Mouse (Mus musculus): ENCODE results near the gene Tgm1. TPM values are rescaled to one million over a fixed set of nuclear protein-coding genes. Genes with fewer than 3 reads are reported as not detected.

The Tgm1 gene
- polyA plus RNA-seq, 1 experiment from 2014 or later: 0.70 TPM

DNA sequence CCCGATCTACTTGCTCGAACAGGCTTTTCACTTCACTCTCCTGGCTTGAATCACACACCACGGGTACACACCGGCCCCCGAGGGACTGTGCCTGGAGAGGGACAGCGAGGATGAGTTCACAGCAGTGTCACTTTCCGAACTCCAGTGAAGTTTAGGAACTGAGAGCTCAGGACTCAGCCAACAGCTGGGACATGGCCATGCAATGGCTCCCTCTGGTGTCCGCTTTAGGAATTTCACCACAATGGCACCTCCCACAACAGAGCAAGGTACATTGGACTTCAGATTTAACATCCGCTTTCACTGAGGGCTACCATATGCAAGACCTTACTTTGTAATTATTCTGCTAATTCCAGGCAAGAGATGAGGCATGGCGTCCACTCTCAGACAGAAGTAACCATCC lies 30.0 kb upstream of the Tgm1 start:
- Histone ChIP-seq H3K4me2 (peak overlapping the region; percentile 26; the same call in 1 of the 2 replicates), H3K4me3 (no peak overlapping the region), H3K9me3 (replicated peaks) (no peaks in the 10 kb centered on the region), H3K27me3 (replicated peaks) (no peaks in the 10 kb centered on the region), H3K36me3 (peaks cover 36% of the 10 kb centered on the region), H3K4me1 (replicated peaks) (peaks cover 22% of the 10 kb centered on the region), H3K9ac (no peak overlapping the region; the same call in 1 of the 2 replicates), H3K27ac (ENCODE audit: poor library complexity, severe bottlenecking) (no peak overlapping the region)
- ATAC-seq (ENCODE audit: insufficient number of reproducible peaks, low FRiP score): peak; percentile 37; the same call in 1 of the 2 replicates
- 21% methylated on average over 10 of the region's 10 CpGs for WGBS

DNA sequence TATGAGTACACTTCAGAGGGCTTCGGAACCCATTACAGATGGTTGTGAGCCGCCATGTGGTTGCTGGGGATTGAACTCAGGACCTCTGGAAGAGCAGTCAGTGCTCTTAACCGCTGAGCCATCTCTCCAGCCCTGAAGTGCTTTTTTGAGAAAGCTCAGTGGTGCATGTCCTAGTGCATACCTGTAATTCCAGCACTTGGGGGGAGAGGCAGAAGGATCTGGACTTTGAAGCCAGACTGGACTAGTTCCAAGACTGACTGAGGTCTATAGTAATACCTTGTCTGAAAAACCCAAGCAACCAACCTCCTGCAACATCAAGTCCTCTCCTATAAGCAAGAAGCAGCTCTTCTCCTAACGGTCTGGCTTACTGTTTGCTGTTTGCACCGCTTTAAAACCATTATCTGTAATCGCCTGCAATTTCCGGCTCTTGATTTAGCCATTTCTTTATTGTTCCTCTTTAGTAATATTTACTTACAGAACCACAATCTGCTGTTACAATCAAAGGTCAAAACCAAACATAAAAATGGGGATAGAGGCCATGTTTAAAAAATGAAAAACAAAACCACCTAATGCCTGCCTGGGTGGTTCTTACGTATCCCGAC lies 23.5 kb upstream of the Tgm1 start:
- no peak overlapping the region for H3K9ac ChIP-seq
- no peak overlapping the region for H3K4me3 ChIP-seq
- H3K4me2 ChIP-seq: no peak overlapping the region
- no peak overlapping the region for H3K27ac ChIP-seq (ENCODE audit: poor library complexity, severe bottlenecking)
- 80% methylated on average over 9 of the region's 9 CpGs for WGBS
- peaks cover 39% of the 10 kb centered on the region for H3K36me3 ChIP-seq
- no peaks in the 10 kb centered on the region for H3K4me1 ChIP-seq (replicated peaks)
- ATAC-seq (ENCODE audit: insufficient number of reproducible peaks, low FRiP score): no peak
- 0 out of 2 replicates have a peak, but pooled peaks cover 5% of the 10 kb centered on the region for H3K27me3 ChIP-seq (replicated peaks)
- no peaks in the 10 kb centered on the region for H3K9me3 ChIP-seq (replicated peaks)

DNA sequence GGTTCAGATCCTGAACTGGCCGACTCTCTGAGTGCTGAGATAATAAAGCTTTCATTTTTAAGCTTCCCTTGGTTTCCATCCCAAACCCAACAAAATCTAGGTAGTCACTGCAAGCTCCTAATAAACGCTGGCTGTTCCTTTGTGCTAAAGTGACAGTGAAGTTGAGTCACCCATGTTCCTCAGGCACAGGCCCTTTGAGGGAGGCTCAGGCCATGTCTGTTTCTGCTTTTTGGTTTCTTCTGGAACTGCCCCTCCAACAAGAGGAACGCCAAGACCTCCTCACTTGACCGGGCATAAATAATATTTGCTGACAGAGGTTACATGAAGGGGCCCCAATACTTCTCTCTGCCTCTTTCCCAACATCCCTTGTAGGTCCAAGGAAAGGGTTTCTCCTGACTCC lies 22.0 kb upstream of the Tgm1 start:
- Histone ChIP-seq H3K27ac (ENCODE audit: poor library complexity, severe bottlenecking) (no peak overlapping the region), H3K4me1 (replicated peaks) (no peaks in the 10 kb centered on the region), H3K9me3 (replicated peaks) (no peaks in the 10 kb centered on the region), H3K4me3 (no peak overlapping the region), H3K36me3 (peaks cover 30% of the 10 kb centered on the region), H3K4me2 (no peak overlapping the region), H3K27me3 (replicated peaks) (0 out of 2 replicates have a peak, but pooled peaks cover 11% of the 10 kb centered on the region), H3K9ac (no peak overlapping the region)
- 79% methylated on average over 4 of the region's 4 CpGs for WGBS
- no peak for ATAC-seq (ENCODE audit: insufficient number of reproducible peaks, low FRiP score)

DNA sequence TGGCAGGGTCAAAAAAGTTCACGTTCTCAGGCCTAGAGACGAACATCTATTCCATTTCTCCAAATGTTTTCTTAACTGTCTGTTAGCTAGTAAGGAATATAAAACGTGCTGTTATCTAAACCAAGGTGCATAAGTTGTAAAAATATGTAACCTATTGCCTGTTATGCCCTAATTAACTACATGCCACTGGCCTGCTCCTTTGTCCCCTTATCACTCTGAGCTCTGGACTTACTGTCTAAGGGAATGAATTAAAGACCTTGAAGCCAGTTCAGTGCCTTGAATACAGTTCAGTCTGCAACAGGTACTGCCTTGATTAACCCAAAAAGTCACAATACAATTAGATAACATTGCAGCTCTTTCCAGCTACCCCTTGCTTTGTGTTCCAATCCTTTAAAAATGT lies 21.6 kb upstream of the Tgm1 start:
- ATAC-seq (ENCODE audit: insufficient number of reproducible peaks, low FRiP score): no peak
- 64% methylated on average over 3 of the region's 3 CpGs for WGBS
- Histone ChIP-seq H3K36me3 (peaks cover 26% of the 10 kb centered on the region), H3K9me3 (replicated peaks) (no peaks in the 10 kb centered on the region), H3K4me3 (no peak overlapping the region), H3K9ac (no peak overlapping the region), H3K4me2 (no peak overlapping the region), H3K27ac (ENCODE audit: poor library complexity, severe bottlenecking) (no peak overlapping the region), H3K27me3 (replicated peaks) (0 out of 2 replicates have a peak, but pooled peaks cover 15% of the 10 kb centered on the region), H3K4me1 (replicated peaks) (no peaks in the 10 kb centered on the region)

DNA sequence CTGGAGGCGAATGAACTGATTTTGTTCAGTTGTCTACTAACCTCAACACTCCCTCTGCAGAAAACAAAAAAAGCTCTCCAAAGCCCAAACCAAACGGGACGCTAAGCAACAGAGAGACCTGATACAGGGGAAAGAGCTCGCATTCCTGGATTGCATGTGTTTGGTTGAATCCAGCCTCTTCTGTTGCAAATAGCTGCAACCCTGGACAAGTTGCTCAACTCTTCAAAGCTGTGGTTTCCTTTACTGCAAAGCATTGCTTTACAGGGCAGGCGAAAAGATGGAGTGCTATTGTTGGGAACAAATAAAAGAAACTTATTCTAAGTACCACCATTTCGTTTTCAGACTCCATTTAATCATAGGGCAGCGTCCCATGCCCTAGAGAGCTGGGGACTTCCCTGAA lies 21.1 kb upstream of the Tgm1 start:
- 0 out of 2 replicates have a peak, but pooled peaks cover 20% of the 10 kb centered on the region for H3K27me3 ChIP-seq (replicated peaks)
- H3K4me1 ChIP-seq (replicated peaks): no peaks in the 10 kb centered on the region
- no peak for ATAC-seq (ENCODE audit: insufficient number of reproducible peaks, low FRiP score)
- H3K36me3 ChIP-seq: peaks cover 21% of the 10 kb centered on the region
- no peak overlapping the region for H3K4me3 ChIP-seq
- WGBS: 72% methylated on average over 7 of the region's 7 CpGs
- no peaks in the 10 kb centered on the region for H3K9me3 ChIP-seq (replicated peaks)
- no peak overlapping the region for H3K9ac ChIP-seq
- no peak overlapping the region for H3K4me2 ChIP-seq
- no peak overlapping the region for H3K27ac ChIP-seq (ENCODE audit: poor library complexity, severe bottlenecking)

DNA sequence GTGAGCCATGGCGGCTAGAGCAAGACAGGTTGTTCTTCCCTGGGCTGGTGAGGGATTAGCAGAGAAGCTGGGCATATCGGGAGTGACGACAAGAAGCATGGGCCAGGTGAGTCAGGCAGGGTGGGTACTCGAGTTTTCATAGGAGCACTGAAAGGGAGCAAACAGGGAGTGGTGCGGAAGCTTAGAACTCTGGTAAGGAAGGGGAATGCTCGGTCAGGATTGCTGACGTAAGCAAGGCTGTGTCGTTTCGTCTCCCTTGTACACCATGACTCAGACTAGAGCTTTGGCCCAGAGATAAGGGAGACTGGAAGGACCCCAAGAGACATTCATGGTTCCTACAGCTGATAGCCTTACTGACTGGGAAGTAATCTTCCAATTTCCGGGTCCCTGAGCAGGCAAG lies 20.2 kb upstream of the Tgm1 start:
- H3K27me3 ChIP-seq (replicated peaks): 0 out of 2 replicates have a peak, but pooled peaks cover 21% of the 10 kb centered on the region
- H3K9me3 ChIP-seq (replicated peaks): no peaks in the 10 kb centered on the region
- no peak overlapping the region for H3K27ac ChIP-seq (ENCODE audit: poor library complexity, severe bottlenecking)
- H3K9ac ChIP-seq: no peak overlapping the region
- peaks cover 12% of the 10 kb centered on the region for H3K36me3 ChIP-seq
- no peak overlapping the region for H3K4me2 ChIP-seq
- no peak for ATAC-seq (ENCODE audit: insufficient number of reproducible peaks, low FRiP score)
- WGBS: 58% methylated on average over 10 of the region's 10 CpGs
- H3K4me1 ChIP-seq (replicated peaks): no peaks in the 10 kb centered on the region
- no peak overlapping the region for H3K4me3 ChIP-seq

DNA sequence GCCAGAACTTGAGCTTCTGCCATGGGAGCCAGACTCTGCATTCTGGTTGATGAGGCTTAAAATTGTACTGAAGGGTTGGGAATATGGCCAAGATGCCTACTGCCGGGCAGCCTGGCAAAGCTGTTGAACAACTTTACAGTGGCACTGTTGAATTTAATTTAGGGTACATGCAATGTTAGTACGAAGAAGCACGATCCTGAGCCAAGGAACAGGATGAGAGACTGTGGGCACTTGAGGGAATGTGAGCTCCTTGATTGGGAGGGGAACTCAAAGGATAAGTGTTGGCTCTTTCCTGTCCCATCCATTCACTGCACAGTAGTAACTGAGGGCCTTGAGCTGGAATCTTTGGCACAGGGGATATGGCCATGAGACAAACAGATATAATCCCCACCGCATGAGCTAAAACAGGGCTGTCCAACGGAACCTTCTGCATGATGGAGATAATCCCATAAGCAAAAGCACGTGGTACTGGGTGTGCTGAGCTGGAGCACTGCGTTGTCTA lies 16.9 kb upstream of the Tgm1 start:
- Histone ChIP-seq H3K9ac (no peak overlapping the region), H3K36me3 (no peaks in the 10 kb centered on the region), H3K27ac (ENCODE audit: poor library complexity, severe bottlenecking) (no peak overlapping the region), H3K9me3 (replicated peaks) (no peaks in the 10 kb centered on the region), H3K4me1 (replicated peaks) (no peaks in the 10 kb centered on the region), H3K4me3 (no peak overlapping the region), H3K27me3 (replicated peaks) (0 out of 2 replicates have a peak, but pooled peaks cover 21% of the 10 kb centered on the region), H3K4me2 (no peak overlapping the region)
- no peak for ATAC-seq (ENCODE audit: insufficient number of reproducible peaks, low FRiP score)
- WGBS: 71% methylated on average over 7 of the region's 7 CpGs

DNA sequence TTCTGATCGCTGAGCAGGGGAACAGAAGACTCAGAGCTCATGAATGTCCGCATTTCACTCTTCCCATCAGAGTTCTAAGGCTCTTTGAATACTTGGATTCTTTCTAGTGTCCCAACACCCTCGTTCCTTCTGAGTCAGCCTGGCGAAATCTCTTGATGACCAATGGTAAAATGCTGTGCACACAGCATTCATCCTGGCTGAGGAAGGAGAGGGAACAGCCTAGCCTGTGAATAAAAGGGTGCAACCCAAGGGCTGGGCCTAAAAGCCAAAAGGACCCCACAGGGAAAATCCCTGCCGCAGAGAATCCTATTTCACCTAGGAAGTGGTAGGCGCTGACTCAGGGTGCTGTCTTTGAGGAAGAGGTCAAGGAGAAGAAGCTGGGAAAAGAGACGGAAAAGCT lies 16.4 kb upstream of the Tgm1 start:
- Histone ChIP-seq H3K9ac (no peak overlapping the region), H3K27me3 (replicated peaks) (0 out of 2 replicates have a peak, but pooled peaks cover 21% of the 10 kb centered on the region), H3K4me2 (no peak overlapping the region), H3K36me3 (no peaks in the 10 kb centered on the region), H3K9me3 (replicated peaks) (no peaks in the 10 kb centered on the region), H3K4me1 (replicated peaks) (no peaks in the 10 kb centered on the region), H3K4me3 (no peak overlapping the region), H3K27ac (ENCODE audit: poor library complexity, severe bottlenecking) (no peak overlapping the region)
- whole genome bisulfite sequencing: 67% methylated on average over 7 of the region's 7 CpGs
- no peak for ATAC-seq (ENCODE audit: insufficient number of reproducible peaks, low FRiP score)

DNA sequence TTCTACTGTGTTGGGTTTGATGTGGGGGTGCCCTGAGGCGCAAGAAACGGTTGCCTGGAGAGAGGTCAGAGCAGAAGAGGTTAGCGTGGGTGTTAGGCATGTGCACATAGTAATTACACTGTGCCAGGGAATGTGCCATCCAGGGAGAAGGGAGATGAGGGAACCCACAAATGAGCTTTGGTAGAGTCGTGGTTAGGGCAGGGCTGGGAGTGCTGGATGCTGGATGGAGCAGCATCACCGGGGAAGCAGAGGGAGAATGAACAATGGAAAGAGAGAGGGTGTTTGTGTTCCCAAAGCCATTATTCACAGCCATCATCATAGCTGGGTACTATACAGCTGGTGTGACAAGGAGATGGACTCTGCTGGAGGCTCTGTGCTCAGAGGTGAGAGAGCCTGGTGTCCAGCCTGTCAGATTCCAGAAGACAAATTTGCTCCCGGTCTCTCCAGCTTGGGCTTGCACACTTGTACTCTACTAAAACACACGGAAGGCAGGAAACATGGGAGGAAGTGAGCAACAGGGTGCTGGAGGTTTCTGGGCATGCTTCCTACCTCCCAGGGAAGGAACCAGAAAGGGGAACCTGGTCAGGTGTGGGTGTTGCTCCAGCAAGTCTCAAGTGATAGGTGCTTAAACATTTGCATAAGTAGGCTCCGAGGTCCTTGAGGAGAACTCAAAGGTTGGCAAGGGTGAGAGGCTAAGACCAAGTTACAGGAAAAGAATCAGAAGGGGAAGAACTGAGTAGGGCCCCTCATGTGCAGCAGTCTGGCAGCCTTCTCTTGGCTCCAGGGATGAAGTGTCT lies 14.4 kb upstream of the Tgm1 start:
- no peak for ATAC-seq (ENCODE audit: insufficient number of reproducible peaks, low FRiP score)
- 68% methylated on average over 8 of the region's 8 CpGs for WGBS
- Histone ChIP-seq H3K27me3 (replicated peaks) (0 out of 2 replicates have a peak, but pooled peaks cover 16% of the 10 kb centered on the region), H3K4me3 (no peak overlapping the region), H3K9me3 (replicated peaks) (no peaks in the 10 kb centered on the region), H3K36me3 (no peaks in the 10 kb centered on the region), H3K4me2 (no peak overlapping the region), H3K27ac (ENCODE audit: poor library complexity, severe bottlenecking) (no peak overlapping the region), H3K9ac (no peak overlapping the region), H3K4me1 (replicated peaks) (peaks cover 6% of the 10 kb centered on the region; the same call in 1 of the 2 replicates)

DNA sequence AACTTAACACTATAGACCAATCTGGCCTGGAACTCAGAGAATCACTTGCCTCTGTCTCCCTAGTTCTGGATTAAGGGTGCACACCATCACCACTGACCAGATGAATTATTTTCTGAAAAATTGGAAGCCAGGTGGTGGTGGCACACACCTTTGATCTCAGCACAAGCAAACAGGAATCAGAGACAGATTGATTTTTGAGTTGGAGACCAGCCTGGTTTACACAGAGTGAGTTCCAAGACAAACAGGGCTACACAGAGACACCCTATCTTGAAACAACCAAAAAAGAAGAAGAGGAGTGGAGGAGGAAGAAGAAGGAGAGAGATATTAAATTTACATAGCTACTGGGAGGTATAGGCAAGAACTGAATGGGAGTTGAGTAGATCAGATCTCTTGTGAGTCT lies 12.5 kb upstream of the Tgm1 start:
- H3K36me3 ChIP-seq: no peaks in the 10 kb centered on the region
- H3K27me3 ChIP-seq (replicated peaks): 0 out of 2 replicates have a peak, but pooled peaks cover 15% of the 10 kb centered on the region
- no peak overlapping the region for H3K4me3 ChIP-seq
- peaks cover 6% of the 10 kb centered on the region; the same call in 1 of the 2 replicates for H3K4me1 ChIP-seq (replicated peaks)
- H3K4me2 ChIP-seq: no peak overlapping the region
- ATAC-seq (ENCODE audit: insufficient number of reproducible peaks, low FRiP score): no peak
- no peak overlapping the region for H3K27ac ChIP-seq (ENCODE audit: poor library complexity, severe bottlenecking)
- H3K9ac ChIP-seq: no peak overlapping the region
- no peaks in the 10 kb centered on the region for H3K9me3 ChIP-seq (replicated peaks)

DNA sequence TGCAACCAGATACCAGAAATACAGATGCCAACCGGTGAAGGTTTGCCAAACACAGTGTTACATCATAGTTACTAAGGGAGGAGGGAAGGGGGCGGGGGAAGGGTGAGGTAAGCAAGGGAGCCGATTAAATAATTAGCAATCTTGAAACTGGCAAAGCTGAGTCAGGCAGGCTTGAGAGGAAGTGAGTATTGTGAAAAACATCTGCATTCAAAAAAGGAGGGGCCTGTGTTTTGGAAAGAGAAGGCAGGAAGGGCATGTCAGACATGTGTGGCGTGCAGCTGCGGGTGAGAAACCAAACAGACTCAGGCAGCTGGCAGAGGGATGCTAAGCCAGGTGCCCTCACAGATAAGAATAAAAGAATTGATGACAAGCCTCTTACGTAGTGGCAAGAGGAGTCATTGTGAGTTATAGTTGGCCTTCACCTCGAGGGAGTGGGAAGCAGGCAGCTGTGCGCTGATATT lies 10.7 kb upstream of the Tgm1 start:
- Histone ChIP-seq H3K4me2 (no peak overlapping the region), H3K27me3 (replicated peaks) (no peaks in the 10 kb centered on the region), H3K4me1 (replicated peaks) (peaks cover 6% of the 10 kb centered on the region; the same call in 1 of the 2 replicates), H3K9me3 (replicated peaks) (no peaks in the 10 kb centered on the region), H3K36me3 (peaks cover 10% of the 10 kb centered on the region), H3K4me3 (no peak overlapping the region), H3K27ac (ENCODE audit: poor library complexity, severe bottlenecking) (no peak overlapping the region), H3K9ac (peak overlapping the region; percentile 37; the same call in 1 of the 2 replicates)
- ATAC-seq (ENCODE audit: insufficient number of reproducible peaks, low FRiP score): no peak
- WGBS: 46% methylated on average over 8 of the region's 8 CpGs

All from heart, embryonic 12.5 days (tissue).